Mouse (Mus musculus): ENCODE measurements at regions not wholly inside any gene's neighbourhood (a gene's known extent, or its start where the extent isn't known, plus 50 kb on each side); places are given as distances from the start of the nearest gene placed in this dataset.

DNA sequence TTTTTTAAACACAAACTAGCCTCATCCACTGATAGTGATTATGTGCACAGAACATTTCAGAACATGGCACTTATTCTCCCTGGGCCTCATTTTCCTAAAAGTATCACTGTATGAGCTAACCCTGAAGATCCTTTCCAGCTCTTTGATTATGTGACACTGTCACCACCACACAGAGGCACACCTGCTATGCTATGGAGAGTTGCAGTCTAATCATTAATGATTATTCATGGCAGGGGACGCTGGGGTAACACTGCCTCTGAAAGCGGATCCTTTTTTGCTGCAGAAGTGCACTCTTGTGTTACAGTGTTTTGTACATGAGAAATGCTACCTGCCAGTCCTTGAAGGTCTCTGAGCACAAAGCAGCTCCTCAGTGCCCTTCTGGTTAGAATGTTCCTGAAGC lies 615.3 kb upstream of the Fbxo33 start:
- DNase-seq (ENCODE audit: low spot score in 2 of 2), result no peak

DNA sequence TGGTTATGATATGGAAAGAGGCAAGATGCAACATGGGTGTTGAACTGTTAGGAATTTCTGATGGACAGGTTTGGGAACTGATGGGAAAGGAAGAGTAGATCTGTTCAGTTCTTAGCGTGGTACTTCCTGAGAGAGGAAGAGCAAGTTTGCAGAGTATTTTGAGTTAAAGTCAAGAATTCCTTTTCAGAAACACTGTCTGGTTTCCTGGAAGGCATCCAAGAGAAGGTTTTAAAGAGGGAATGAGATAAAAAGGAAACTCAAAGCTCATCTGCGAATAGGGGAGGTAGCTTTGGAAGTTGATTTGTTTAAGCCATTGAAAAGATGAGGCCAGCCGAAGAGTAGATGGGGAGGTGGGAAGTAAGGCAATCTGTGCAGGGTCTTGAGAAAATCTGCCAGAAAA lies 603.4 kb upstream of the Fbxo33 start:
- DNase-seq (ENCODE audit: low spot score in 2 of 2), result no peak

DNA sequence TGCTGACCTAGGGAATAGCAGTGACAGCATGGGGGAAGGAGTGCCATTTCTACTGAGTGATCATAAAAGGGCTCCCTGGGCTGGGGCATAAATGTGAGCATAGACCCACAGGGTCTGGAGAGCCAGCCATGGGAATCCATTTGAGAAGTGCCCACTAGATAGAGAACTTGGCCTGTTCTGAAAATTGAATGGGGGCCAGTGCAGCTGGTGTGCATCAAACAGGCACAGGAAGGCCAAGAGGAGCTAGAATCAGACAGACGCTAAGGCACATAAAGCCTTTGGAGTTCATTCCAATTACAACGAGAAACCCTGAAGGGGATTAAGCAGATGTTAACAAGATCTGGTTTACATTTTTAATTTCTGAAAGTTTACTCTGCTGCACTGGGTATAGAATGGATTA lies 602.9 kb upstream of the Fbxo33 start:
- no peak for DNase-seq (ENCODE audit: low spot score in 2 of 2)

DNA sequence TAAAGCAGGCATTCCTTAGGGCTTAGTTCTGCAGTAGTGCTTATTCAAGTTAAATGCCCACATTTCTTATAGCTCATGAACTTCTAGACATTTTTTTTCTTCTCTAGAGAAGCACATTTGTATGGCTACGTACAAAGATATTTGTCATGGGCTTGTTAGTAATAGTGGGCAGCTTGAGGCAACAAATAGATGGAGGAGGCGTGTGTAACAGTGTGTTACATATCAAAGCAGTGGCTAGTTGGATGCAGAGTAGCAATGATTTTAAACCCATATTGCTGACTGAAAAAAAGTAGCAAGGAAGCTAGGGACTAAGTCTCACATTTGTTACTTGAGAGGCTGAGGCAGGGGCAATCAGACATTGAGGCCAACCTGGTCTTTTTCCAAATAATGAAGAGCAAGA lies 602.2 kb upstream of the Fbxo33 start:
- no peak for DNase-seq (ENCODE audit: low spot score in 2 of 2)

DNA sequence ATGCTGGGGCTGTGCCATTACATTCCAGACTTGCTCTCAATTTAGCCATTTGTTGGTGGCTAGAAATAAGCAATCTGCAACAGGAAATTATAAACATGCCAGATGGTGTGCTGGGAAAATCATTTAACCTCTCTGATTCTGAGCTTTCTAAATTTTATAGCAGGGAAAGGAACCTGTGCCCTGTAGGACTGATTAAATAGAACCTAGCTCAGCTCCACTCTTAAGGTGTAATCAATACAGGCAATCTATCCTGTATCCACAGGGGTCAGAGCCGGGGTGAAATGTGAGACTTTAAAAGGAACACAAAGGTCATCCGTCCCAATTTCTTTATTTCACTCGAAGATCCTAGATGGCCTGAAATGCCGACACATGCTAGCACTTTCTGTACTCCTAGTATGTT lies 596.4 kb upstream of the Fbxo33 start:
- no peak for DNase-seq (ENCODE audit: low spot score in 2 of 2)

DNA sequence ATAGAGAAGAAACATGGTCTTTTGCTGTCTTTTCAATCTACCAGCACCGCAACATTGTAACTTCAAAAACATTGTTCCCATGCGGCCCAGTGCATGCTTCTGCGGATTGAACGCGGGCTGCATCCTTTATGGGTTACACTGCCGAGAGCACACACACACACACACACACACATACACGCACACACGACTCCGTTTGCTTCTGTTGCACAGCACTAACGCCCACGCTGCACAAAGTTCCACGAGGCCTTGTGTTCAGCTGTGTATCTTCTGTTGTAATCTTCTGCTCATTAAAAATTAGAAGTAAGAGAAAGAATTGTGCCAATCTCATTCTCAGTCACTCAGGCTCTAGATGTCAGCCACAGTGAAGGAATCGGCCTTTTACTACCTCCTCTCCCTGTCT lies 594.8 kb upstream of the Fbxo33 start:
- no peak for DNase-seq (ENCODE audit: low spot score in 2 of 2)

DNA sequence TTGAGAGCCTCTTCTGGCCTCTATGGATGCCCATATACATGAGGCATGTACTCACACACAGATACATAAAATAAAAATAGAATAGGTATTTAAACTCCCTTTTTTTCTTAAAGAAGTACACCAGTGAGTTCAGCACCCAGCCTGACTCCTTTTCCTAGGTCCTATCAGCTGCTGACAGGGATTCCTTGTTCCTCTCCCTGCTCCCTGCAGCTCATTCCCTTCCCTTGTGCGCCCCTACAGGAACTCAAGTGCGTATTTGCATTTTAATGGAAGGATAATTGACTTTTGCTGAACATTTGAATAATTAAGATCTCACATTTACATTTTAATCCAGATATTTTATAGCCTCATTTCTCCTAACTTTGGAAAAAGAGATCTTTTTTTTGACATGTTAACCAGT lies 589.7 kb upstream of the Fbxo33 start:
- no peak for DNase-seq (ENCODE audit: low spot score in 2 of 2)

DNA sequence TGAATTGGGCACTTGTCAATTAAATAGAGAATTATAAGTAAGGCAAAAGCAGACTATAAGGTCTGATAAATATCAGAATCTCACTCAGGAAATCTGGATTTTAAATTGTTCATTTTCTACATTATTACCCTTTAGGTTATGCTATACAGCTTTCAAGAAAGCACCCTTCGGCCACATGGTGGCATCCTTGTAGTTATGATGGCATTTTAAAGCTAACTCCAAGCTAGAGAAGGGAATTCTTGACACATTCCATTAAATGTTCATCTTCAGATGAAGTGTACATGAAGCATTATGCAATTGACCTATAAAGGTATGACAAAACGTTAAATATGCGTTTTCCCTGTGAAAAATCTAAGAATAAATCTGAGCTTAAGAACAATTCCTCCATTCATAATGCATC lies 578.5 kb upstream of the Fbxo33 start:
- peak in 1 of 2 experiments; percentile 2 for DNase-seq (ENCODE audit: low spot score in 2 of 2)

DNA sequence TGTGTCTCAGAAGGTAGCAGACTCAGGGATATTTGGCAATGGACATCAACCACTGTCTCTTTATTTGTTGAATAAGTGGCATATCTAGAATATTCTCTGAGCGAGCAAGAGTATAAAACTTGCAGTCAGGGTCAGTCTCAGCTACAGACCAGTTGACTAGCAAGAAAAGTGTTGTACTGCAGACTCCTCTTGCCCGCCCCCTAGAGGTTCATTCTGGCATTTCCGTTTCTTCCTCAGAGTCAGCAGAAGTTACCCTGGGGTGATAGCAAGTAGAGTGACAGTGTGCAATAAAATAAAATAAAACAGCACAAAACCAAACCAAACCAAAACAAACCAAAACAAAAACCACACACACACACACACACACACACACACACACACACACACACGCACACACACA lies 571.9 kb upstream of the Fbxo33 start:
- DNase-seq (ENCODE audit: low spot score in 2 of 2), result no peak

DNA sequence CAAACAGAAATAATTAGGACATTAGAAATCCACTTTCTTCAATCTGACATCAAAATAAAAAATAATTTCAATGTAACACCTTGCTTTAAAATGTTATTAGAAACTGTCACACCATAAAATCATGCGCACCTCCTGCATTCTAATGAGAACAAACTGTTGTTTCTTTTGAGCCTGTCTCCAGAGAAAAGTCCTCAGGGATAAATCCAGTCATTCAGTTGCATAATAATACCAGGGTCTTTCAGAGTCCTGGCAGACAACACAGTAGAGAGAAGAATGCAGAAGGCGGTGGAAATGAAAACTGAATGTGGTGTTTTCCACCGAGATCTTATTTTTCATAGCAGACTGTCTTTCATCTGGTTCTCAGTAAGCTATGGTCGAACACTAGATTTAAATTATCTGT lies 567.3 kb upstream of the Fbxo33 start:
- no peak for DNase-seq (ENCODE audit: low spot score in 2 of 2)

DNA sequence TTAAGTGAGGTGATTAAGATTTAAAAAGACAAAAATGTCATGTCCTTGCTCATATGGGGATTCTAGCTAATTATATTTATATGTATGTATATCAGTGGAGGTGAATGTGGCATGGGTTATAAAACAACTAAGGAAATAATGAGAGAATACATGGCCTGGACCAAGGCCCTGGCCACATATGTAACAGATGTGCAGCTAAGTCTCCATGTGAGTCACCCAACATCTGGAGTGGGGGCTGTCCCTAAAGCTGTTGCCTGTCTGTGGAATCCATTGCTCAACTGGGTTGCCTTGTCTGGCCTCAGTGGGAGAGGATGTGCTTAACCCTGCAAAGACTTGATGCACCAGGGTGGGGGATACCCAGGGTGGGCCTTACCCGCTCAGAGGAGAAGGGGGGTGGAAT lies 551.5 kb upstream of the Fbxo33 start:
- DNase-seq (ENCODE audit: low spot score in 2 of 2), result no peak

DNA sequence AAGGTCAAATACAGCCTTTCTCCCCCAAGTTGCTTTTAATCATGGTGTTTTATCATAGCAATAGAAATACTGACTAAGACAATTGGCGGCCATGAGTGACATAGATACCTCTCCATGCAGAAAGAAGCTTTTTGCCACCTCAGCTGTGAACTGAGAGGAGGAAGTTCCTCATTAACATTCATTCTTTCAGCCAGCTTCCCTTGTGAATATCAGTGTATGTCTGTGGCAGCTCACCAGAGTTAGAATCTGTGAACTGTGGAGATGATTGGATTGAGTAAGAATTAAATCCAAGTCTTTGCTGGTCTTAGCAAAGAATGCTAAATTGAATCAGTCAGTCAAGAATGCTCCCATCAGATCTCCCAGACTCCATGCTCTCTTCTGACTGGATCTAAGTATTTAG lies 542.7 kb upstream of the Fbxo33 start:
- DNase-seq (ENCODE audit: low spot score in 2 of 2), result no peak

DNA sequence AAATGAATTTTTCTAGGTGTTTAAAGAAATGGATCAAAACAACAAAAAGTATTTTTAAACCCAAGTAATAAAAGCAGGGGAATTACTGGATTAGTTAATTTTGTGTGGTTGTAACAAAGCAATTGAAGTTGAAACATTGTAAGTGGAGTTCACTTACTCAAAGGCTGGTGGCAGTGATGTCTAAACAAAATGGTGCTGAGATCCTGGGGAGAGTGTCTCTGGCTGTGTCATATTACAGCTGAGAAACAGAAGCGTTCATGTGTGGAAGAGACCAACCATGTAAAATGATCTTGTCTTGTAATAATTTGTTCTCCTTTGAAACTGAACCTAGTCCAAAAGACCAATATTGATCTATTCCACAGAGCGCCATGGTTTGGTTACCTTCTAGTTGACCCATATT lies 525.2 kb upstream of the Fbxo33 start:
- no peak for DNase-seq (ENCODE audit: low spot score in 2 of 2)

DNA sequence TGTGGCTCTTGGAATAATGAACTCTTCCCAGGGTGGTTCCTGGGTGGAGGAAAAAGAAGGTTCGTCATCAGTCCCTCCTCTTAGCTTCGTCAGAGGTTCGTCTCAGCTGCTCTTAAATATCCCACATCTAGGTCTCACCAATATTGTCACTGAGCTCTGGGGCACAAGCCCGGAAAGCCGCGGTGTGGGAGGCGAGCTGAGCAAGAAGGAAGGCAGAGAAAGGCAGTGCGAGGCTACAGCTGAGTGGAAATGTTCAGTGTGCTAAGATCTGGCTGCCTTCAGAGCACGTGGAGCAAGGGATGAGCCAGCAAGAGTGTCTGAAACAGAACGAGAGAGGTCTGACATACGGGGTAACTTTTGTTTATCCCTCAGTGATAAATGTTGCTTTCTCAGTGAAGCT lies 523.7 kb upstream of the Fbxo33 start:
- DNase-seq (ENCODE audit: low spot score in 2 of 2), result no peak

DNA sequence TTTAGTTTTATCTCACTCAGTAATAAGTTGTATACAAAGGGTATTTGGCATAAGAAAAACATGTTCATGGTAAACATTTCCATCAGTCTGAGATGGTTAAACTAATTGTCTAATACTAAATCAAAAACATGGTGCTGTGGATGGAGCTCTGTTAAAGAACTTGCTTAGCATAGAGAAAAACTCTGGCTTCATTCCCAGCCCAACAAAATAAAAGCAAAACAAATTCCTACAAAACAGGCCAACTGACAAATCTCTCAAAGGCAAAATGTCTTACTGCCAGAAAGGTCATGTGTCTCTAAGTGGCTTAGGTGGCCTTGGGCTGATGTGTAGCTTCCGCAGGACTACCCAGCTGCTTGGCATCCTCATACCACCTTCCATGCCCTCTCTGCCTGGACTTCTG lies 505.4 kb upstream of the Fbxo33 start:
- DNase-seq (ENCODE audit: low spot score in 2 of 2), result no peak

DNA sequence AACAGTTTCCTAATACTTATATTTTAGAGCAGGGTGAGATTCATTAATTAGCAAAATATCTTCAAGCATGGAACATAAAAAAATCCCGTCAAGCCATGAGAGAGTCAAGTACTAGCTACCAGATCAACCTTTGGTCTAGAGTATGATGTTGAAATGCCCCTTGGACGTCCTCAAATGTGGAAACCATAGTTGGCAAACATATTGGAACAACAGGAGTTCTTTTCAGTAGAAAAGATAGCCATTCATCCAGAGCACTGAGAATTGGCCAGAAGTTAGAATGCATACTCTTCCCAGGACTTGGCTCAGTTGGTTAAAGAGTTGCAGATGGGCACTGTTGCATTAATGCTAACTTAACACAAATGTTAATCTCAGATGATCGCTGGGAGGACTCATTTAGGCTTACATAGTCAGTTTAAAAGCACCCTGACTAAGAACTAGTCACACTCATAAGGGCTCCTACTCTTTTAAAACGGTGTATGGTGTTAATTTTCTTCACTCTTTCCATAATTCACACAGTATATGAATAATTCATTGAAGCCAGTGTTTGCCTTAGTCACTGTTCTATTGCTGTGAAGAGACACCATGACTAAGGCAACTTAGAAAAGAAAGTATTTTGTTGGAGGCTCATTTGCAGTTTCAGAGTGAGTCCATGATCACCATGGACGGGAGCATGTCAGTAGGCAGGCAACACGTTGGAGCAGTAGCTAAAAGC lies 503.1 kb upstream of the Fbxo33 start:
- no peak for DNase-seq (ENCODE audit: low spot score in 2 of 2)

DNA sequence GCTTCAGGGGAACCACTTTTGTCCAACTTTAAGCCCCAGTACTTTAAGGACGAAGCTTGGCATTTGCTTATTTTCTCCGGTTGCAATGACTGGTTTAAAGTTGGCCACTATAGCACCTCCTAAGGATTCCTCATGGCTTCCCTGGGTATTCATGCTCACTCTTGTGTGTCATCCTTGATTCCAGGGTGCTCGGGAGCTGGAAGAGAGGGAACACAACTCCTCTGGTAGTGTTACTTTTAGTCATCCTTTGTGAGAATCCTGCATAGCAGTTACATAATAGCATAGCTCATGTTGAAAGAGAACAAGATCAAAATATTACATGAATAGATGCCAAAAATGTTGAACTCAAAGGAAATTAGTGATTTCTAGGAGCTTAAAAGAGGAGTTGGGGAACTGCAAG lies 493.7 kb upstream of the Fbxo33 start:
- no peak for DNase-seq (ENCODE audit: low spot score in 2 of 2)

DNA sequence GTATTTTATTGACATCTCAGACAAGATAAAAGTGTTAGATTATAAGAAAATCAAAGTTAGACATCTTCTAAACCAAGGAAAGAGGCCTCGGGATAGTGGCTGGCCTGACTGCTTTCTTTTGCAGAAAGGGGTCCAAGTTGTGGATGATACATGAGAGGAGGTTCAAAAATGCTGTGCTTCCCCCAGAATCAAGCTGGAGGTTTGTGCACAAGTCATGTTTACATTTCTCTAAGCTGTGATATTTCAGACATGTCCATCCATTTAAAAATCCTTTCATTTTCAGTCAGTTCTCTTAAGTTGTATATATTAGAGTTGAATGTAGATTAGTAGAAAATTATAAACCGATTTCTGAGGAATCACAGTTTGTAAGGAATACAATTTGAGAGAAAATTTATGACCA lies 463.7 kb upstream of the Fbxo33 start:
- DNase-seq (ENCODE audit: low spot score in 2 of 2), result no peak

DNA sequence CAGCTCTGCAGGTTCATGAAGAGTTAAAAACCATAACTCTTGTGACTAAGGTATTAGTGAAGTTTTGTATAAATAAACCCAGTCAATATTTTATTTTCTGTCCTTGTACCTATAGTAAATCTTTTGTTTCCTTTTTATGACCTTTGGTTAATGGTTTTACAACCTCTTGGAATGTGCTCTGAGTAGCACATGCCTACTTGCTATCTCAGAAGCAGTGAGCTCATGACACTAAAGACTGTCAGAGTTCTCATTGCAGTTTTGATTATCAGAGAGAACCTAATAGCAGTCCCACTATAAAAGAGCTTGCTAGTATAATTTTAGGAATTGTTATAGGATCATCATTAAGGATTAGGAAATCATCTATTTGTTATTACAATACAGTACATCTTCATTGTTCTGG lies 443.6 kb upstream of the Fbxo33 start:
- DNase-seq (ENCODE audit: low spot score in 2 of 2), result no peak

DNA sequence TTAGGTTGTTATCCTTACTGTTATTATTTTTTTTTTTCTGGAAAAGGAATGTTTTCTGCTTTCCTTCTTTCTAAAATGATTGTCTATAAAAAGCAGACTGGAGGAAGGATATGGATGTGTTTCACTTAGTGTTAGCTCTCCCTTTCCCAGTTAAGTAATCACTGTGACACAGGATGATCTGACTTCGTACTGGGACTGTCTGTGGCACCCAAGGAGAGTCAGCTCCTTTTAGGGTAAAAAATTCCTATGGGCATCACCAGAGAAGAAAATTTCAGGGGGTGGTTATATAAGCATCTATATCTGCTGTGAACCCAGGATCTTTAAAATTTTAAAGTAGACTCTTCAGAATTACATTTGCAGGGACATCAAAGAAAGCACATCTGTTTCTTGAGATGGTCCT lies 411.2 kb upstream of the Fbxo33 start:
- no peak for DNase-seq (ENCODE audit: low spot score in 2 of 2)

DNA sequence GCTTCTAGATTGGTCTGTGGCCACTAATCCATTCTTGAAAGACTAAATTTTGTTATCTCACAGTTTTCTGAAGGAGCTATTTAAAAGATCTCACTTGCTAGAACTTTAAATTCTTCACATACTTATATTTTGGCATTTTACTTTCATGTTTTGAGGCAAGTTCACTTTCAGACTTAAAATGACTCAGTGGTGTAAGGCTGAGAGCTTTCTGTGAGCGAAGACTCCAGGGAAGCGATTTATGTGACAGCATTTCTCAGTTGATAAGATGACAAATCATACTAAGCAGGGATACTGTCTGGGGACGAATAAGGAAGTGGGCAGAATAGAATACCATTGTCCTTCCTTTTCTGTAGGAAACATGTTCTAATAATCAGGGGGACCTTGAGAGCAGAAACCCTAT lies 403.6 kb upstream of the Fbxo33 start:
- no peak for DNase-seq (ENCODE audit: low spot score in 2 of 2)

DNA sequence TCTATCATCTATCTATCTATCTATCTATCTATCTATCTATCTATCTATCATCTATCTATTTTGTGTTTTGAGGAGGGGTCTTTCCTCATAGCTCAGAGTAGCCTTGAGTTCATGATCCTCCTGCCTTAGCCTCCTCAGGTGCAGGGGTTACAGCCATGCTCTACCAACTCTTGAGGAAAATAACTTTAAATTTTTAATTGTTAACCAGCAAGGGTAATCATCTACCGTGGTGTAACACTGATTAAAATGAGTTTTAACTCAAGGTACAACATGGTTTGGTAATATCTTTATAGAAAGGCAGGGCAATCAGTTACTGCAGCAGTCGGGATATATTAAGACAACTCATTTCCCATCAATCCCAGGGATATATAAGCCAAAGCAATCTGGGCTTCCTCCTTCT lies 401.6 kb upstream of the Fbxo33 start:
- no peak for DNase-seq (ENCODE audit: low spot score in 2 of 2)

DNA sequence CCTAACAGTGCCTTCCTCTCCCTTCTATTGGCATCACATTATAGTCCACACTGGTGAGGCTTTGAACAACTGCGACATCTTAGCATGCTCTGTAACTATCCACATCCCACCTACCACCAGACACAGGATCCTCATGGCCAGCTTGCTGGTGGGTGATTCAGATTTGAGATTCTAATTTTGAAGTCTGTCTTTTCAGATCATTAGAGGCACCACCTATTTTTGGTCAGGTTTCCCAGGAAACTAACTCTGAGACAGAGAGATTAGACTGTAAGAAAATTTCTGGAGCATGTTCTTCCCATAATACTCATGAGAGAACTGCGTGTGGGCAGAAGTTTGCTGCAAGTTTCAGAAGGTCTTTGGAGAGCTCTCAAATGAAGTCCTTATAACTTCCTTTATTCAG lies 400.8 kb upstream of the Fbxo33 start:
- DNase-seq (ENCODE audit: low spot score in 2 of 2), result no peak

DNA sequence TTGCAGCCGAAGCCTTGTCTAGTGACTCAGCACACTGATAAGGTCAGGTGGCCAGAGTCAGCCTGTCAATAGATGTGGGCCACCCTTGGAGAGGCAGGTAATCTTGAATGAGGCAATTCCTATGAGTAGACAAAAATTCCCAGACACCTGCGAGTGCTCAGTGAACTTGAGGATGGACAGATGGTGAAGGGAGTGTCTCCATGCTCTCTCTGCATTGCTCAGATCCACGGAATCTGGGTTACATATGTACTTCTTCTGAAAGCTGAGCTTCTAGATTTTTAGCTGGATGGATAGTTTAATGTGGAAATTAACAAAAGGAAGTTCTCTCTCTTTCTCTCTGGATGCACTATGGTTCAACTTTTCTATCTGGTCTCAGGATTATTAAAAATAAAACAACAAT lies 396.6 kb upstream of the Fbxo33 start:
- no peak for DNase-seq (ENCODE audit: low spot score in 2 of 2)

DNA sequence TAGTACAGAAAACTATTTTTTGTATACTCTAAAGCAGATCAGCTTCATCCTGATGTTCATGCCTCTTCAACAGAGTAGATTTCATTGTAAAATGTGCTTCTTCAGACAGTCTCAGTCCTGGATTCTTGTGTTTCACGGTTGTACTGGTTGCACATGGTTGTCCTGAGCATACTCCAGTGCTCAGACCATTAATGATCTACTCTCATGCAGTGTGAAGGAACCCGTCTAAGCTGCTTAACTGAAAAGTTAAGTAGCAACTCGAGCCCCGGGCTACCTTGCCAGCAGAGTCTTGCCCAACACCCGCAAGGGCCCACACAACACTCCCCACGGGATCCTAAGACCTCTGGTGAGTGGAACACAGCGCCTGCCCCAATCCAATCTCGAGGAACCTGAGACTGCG lies 380.3 kb upstream of the Fbxo33 start:
- DNase-seq (ENCODE audit: low spot score in 2 of 2), result no peak

All from urinary bladder, postnatal 36 days (tissue).